Mouse (Mus musculus) liver, embryonic 14.5 days (tissue): ENCODE results near the gene Bahd1.

Experiments used
- CTCF ChIP-seq: IDR thresholded peaks from 2 replicates; pipeline ENCODE4 v1.5.1; 2016; ENCODE audit warnings: antibody characterized with exemption, low read depth, control low read depth
- EP300 ChIP-seq: IDR thresholded peaks from 2 replicates; pipeline ENCODE4 v1.6.1; 2016; ENCODE audit warnings: antibody characterized with exemption, low read depth

GRCm38 (mm10) chr2:118963676-118964012 lies 63.5 kb downstream of the Bahd1 start:
- no peak for TF ChIP-seq CTCF
- peak; percentile 83 for TF ChIP-seq EP300
